In the genomic region with DNA sequence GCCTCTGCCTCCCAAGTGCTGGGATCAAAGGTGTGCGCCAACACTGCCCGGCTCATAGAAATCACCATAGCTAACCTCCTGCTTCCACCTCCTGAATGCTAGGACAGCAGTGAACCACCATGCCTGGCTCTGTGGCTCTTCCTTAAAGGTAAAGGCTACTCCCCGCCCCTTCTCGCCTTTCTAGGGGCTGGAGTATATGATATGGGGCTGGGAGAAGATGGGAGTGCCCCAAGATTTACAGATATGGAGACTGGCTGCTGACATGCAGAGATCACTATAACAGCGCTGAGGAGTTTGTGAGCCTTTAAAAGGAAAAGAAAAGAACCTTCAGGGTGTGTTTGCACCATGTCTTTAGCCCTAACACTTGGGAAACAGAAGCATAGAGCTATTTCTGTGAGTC, we compare ENCODE assay signal across 35 mouse cellular contexts. TPM values are rescaled to one million over a fixed set of nuclear protein-coding genes. Genes with fewer than 3 reads are reported as not detected.
DNase-seq lines count a peak whose midpoint lies in the region; ATAC-seq and TF ChIP-seq lines count a peak whose summit lies in the region.
"Had no signal": no experiment of that assay in that cellular context is flagged by ENCODE, and none has a peak within 500 bp of the region (broad histone marks: within the 10 kb centered on the region; RNA-seq: fewer than 3 reads in every experiment).

No protein-coding gene starts in this region.

- H3K9me3 ChIP-seq in liver, postnatal 0 days (ENCODE audit: low read length): no peaks in the 10 kb centered on the region
- H3K9me3 ChIP-seq in liver, embryonic 11.5 days (ENCODE audit: control insufficient read depth, low read length): no peaks in the 10 kb centered on the region
- H3K9me3 ChIP-seq in liver, embryonic 14.5 days (ENCODE audit: control insufficient read depth, low read length): no peaks in the 10 kb centered on the region
- H3K9me3 ChIP-seq: embryonic facial prominence, embryonic 10.5 days; embryonic facial prominence, embryonic 13.5 days; heart, embryonic 10.5 days; heart, embryonic 13.5 days had no signal

- H3K4me3 ChIP-seq in liver, postnatal 0 days (ENCODE audit: low read depth, low read length): no peak overlapping the region
- no peak overlapping the region for H3K4me3 ChIP-seq in liver, embryonic 11.5 days (ENCODE audit: low read depth, low read length)
- H3K4me3 ChIP-seq in liver, embryonic 14.5 days (ENCODE audit: insufficient read depth in 1 of 2, low read depth in 2 of 2, low read length in 2 of 2): no peak overlapping the region
- H3K4me3 ChIP-seq: embryonic facial prominence, embryonic 10.5 days; embryonic facial prominence, embryonic 13.5 days; gastrocnemius, adult 2 months; heart, adult 2 months; heart, embryonic 10.5 days; heart, embryonic 13.5 days had no signal

- no peak for TF ChIP-seq CTCF in liver, postnatal 0 days (IDR thresholded peaks at IDR 0.05; ENCODE audit: low read depth)
- TF ChIP-seq CTCF in liver, embryonic 14.5 days (IDR thresholded peaks at IDR 0.05; ENCODE audit: low read depth): no peak

- H3K36me3 ChIP-seq in liver, postnatal 0 days (replicated peaks; ENCODE audit: insufficient read depth, low read length): peaks cover 13% of the 10 kb centered on the region
- peaks cover 23% of the 10 kb centered on the region for H3K36me3 ChIP-seq in liver, embryonic 11.5 days (ENCODE audit: control insufficient read depth, insufficient read depth, low read length)
- no peaks in the 10 kb centered on the region for H3K36me3 ChIP-seq in liver, embryonic 14.5 days (replicated peaks; ENCODE audit: control insufficient read depth, insufficient read depth, low read depth)

- no peaks in the 10 kb centered on the region for H3K27me3 ChIP-seq in liver, postnatal 0 days (ENCODE audit: insufficient read depth, low read length)
- no peaks in the 10 kb centered on the region for H3K27me3 ChIP-seq in liver, embryonic 11.5 days (replicated peaks; ENCODE audit: control insufficient read depth, insufficient read depth, low read length)
- H3K27me3 ChIP-seq in liver, embryonic 14.5 days (ENCODE audit: control insufficient read depth, insufficient read depth, low read length): no peaks in the 10 kb centered on the region
- H3K27me3 ChIP-seq: embryonic facial prominence, embryonic 13.5 days; heart, embryonic 13.5 days had no signal

- H3K4me1 ChIP-seq in liver, postnatal 0 days (ENCODE audit: insufficient read depth): peaks cover 16% of the 10 kb centered on the region; the same call in 1 of the 2 replicates
- H3K4me1 ChIP-seq in liver, embryonic 11.5 days (replicated peaks; ENCODE audit: control insufficient read depth, insufficient read depth, low read length): peaks cover 7% of the 10 kb centered on the region; the same call in 1 of the 2 replicates
- H3K4me1 ChIP-seq in liver, embryonic 14.5 days (replicated peaks; ENCODE audit: control insufficient read depth in 2 of 2, insufficient read depth in 2 of 2, low read length in 1 of 2): peaks cover 0 to 10% of the 10 kb centered on the region in 2 experiments; a peak in 3 of 4 replicates

- H3K4me2 ChIP-seq in liver, postnatal 0 days (ENCODE audit: low read depth, low read length): no peak overlapping the region
- H3K4me2 ChIP-seq in liver, embryonic 11.5 days: no peak overlapping the region
- no peak overlapping the region for H3K4me2 ChIP-seq in liver, embryonic 14.5 days (ENCODE audit: low read depth)
- H3K4me2 ChIP-seq: embryonic facial prominence, embryonic 13.5 days; heart, embryonic 13.5 days; hindbrain, embryonic 14.5 days had no signal

- DNase-seq in liver: peak; percentile 26
- DNase-seq in liver, postnatal 0 days: no peak
- no peak for DNase-seq in liver, embryonic 11.5 days (ENCODE audit: low spot score)
- no peak for DNase-seq in liver, embryonic 14.5 days (ENCODE audit: low read depth in 3 of 3, low spot score in 3 of 3)
- no peak for DNase-seq in thymus, postnatal 14 days
- DNase-seq in thymus, postnatal 10 days (ENCODE audit: low spot score in 2 of 2): no peak
- no peak for DNase-seq in thymus, postnatal 25 days
- DNase-seq: adrenal gland, adult 8-10 months; adrenal gland, postnatal 25 days; cerebellum, adult 11 months; cerebellum, adult 2 months; cerebellum, adult 9-11 months; cerebellum, postnatal 25 days; embryo, embryonic 11 days; forebrain, postnatal 0 days; gastrocnemius, adult 2 months; gastrocnemius, postnatal 14 days; heart, adult 2 months; heart, postnatal 14 days; heart, postnatal 4 days had no signal

- ATAC-seq in liver, postnatal 0 days: no peak
- ATAC-seq in liver, embryonic 11.5 days (replicated peaks; ENCODE audit: low FRiP score): peak; percentile 40; the same call in 1 of the 2 replicates
- ATAC-seq in liver, embryonic 14.5 days (ENCODE audit: insufficient read depth): peak; percentile 44; the same call in 1 of the 2 replicates
- peak; percentile 58; the same call in 1 of the 2 replicates for ATAC-seq in megakaryocyte-erythroid progenitor cell, adult 5-6 weeks (replicated peaks; ENCODE audit: low FRiP score, low TSS enrichment, poor library complexity, severe bottlenecking)
- ATAC-seq: activated CD4-positive, CD25-positive, alpha-beta regulatory T cell, adult 4 months; forebrain, embryonic 14.5 days; forebrain, postnatal 0 days; hindbrain, postnatal 0 days had no signal

- WGBS in liver, postnatal 0 days (ENCODE audit: insufficient replicate concordance): 77% methylated on average over 5 of the region's 5 CpGs
- 82% methylated on average over 5 of the region's 5 CpGs for whole genome bisulfite sequencing in liver, embryonic 11.5 days
- 58% methylated on average over 5 of the region's 5 CpGs for WGBS in liver, embryonic 14.5 days (ENCODE audit: insufficient replicate concordance)

- no peak for TF ChIP-seq EP300 in liver, postnatal 0 days (IDR thresholded peaks at IDR 0.05; ENCODE audit: low read depth)
- no peak for TF ChIP-seq EP300 in liver, embryonic 14.5 days (IDR thresholded peaks at IDR 0.05; ENCODE audit: low read depth)

- no peak overlapping the region for H3K27ac ChIP-seq in liver, postnatal 0 days (ENCODE audit: low read depth)
- no peak overlapping the region for H3K27ac ChIP-seq in liver, embryonic 11.5 days (ENCODE audit: low read depth, low read length)
- H3K27ac ChIP-seq in liver, embryonic 14.5 days: no peak overlapping the region
- H3K27ac ChIP-seq: embryonic facial prominence, embryonic 10.5 days; embryonic facial prominence, embryonic 13.5 days; gastrocnemius, adult 2 months; heart, adult 2 months; heart, embryonic 10.5 days; heart, embryonic 13.5 days; hindbrain, embryonic 14.5 days; hindbrain, postnatal 0 days had no signal

- H3K9ac ChIP-seq in liver, postnatal 0 days (replicated peaks): no peak overlapping the region
- no peak overlapping the region for H3K9ac ChIP-seq in liver, embryonic 11.5 days (ENCODE audit: low read depth, low read length)
- H3K9ac ChIP-seq in liver, embryonic 14.5 days (replicated peaks): no peak overlapping the region
- H3K9ac ChIP-seq: embryonic facial prominence, embryonic 13.5 days; forebrain, postnatal 0 days; heart, embryonic 13.5 days; hindbrain, embryonic 14.5 days had no signal

RNA-seq across cellular contexts. Expression of gene Polr2i, which starts 9.5 kb away (rescaled TPM):
- polyA plus RNA-seq in liver, postnatal 0 days (2015; fragmentation: Nextera tagmentation; extraction: Ambion mirVana): 42.9 and 43.3 TPM in 2 replicates
- polyA plus RNA-seq in liver, embryonic 11.5 days (2014; fragmentation: Nextera tagmentation; extraction: Ambion mirVana): 109 and 129 TPM in 2 replicates
- 71.8 and 72.4 TPM in 2 replicates for polyA plus RNA-seq in liver, embryonic 14.5 days (2012; rRNA removed)
- 59.2 and 61.1 TPM in 2 replicates for polyA plus RNA-seq in liver, embryonic 14.5 days (2014; fragmentation: Nextera tagmentation; extraction: Ambion mirVana)
- total RNA-seq in megakaryocyte-erythroid progenitor cell, adult 5-6 weeks (2014; fragmentation: Nextera tagmentation): 91.3 and 106 TPM in 2 replicates
- 42.0 and 46.5 TPM in 2 replicates for total RNA-seq in megakaryocyte-erythroid progenitor cell, adult 5-6 weeks (2017)

RNA-seq across cellular contexts. Expression of gene Tbcb, which starts 9.9 kb away (rescaled TPM):
- polyA plus RNA-seq in liver, postnatal 0 days (2015; fragmentation: Nextera tagmentation; extraction: Ambion mirVana): 41.8 and 42.1 TPM in 2 replicates
- 124 and 126 TPM in 2 replicates for polyA plus RNA-seq in liver, embryonic 11.5 days (2014; fragmentation: Nextera tagmentation; extraction: Ambion mirVana)
- 13.1 and 24.4 TPM in 2 replicates for polyA plus RNA-seq in liver, embryonic 14.5 days (2012; rRNA removed)
- 44.8 and 47.1 TPM in 2 replicates for polyA plus RNA-seq in liver, embryonic 14.5 days (2014; fragmentation: Nextera tagmentation; extraction: Ambion mirVana)
- total RNA-seq in megakaryocyte-erythroid progenitor cell, adult 5-6 weeks (2014; fragmentation: Nextera tagmentation): 86.4 and 117 TPM in 2 replicates
- 26.2 and 49.4 TPM in 2 replicates for total RNA-seq in megakaryocyte-erythroid progenitor cell, adult 5-6 weeks (2017)

RNA-seq across cellular contexts. Expression of gene Ovol3, which starts 13.3 kb away (rescaled TPM):
- polyA plus RNA-seq in liver, postnatal 0 days (2015; fragmentation: Nextera tagmentation; extraction: Ambion mirVana): not detected in 2 replicates
- polyA plus RNA-seq in liver, embryonic 11.5 days (2014; fragmentation: Nextera tagmentation; extraction: Ambion mirVana): not detected in 2 replicates
- polyA plus RNA-seq in liver, embryonic 14.5 days (2012; rRNA removed): not detected in 2 replicates
- not detected in 2 replicates for polyA plus RNA-seq in liver, embryonic 14.5 days (2014; fragmentation: Nextera tagmentation; extraction: Ambion mirVana)
- total RNA-seq in megakaryocyte-erythroid progenitor cell, adult 5-6 weeks (2014; fragmentation: Nextera tagmentation): not detected in 2 replicates
- not detected in 2 replicates for total RNA-seq in megakaryocyte-erythroid progenitor cell, adult 5-6 weeks (2017)
- total RNA-seq: adrenal gland, adult 8-10 months; adrenal gland, postnatal 25 days; common myeloid progenitor, adult 5-6 weeks; ES-E14; forebrain, postnatal 0 days; gastrocnemius, adult 2 months; heart, adult 2 months; heart, postnatal 14 days; heart, postnatal 4 days; hindbrain, postnatal 0 days had no signal
- polyA plus RNA-seq: activated CD4-positive, CD25-positive, alpha-beta regulatory T cell, adult 4 months; cerebellum, adult 2 months; embryonic facial prominence, embryonic 10.5 days; forebrain, embryonic 11.5 days; forebrain, embryonic 14.5 days; forebrain, postnatal 0 days; frontal cortex, adult 2 months; gonadal fat pad, adult 2 months; heart, adult 2 months; heart, embryonic 10.5 days; heart, embryonic 13.5 days; hindbrain, embryonic 11.5 days; hindbrain, embryonic 14.5 days; hindbrain, postnatal 0 days had no signal

RNA-seq across cellular contexts. Expression of gene Capns1, which starts 23.6 kb away (rescaled TPM):
- 30.2 and 30.6 TPM in 2 replicates for polyA plus RNA-seq in liver, postnatal 0 days (2015; fragmentation: Nextera tagmentation; extraction: Ambion mirVana)
- 45.1 and 54.9 TPM in 2 replicates for polyA plus RNA-seq in liver, embryonic 11.5 days (2014; fragmentation: Nextera tagmentation; extraction: Ambion mirVana)
- 122 and 167 TPM in 2 replicates for polyA plus RNA-seq in liver, embryonic 14.5 days (2012; rRNA removed)
- polyA plus RNA-seq in liver, embryonic 14.5 days (2014; fragmentation: Nextera tagmentation; extraction: Ambion mirVana): 29.3 and 31.2 TPM in 2 replicates
- 148 and 186 TPM in 2 replicates for total RNA-seq in megakaryocyte-erythroid progenitor cell, adult 5-6 weeks (2014; fragmentation: Nextera tagmentation)
- total RNA-seq in megakaryocyte-erythroid progenitor cell, adult 5-6 weeks (2017): 123 and 126 TPM in 2 replicates

RNA-seq across cellular contexts. Expression of gene Cox7a1, which starts 38.3 kb away (rescaled TPM):
- polyA plus RNA-seq in liver, postnatal 0 days (2015; fragmentation: Nextera tagmentation; extraction: Ambion mirVana): 7.0 and 15.1 TPM in 2 replicates
- 4.7 and 5.1 TPM in 2 replicates for polyA plus RNA-seq in liver, embryonic 11.5 days (2014; fragmentation: Nextera tagmentation; extraction: Ambion mirVana)
- polyA plus RNA-seq in liver, embryonic 14.5 days (2012; rRNA removed): 3.5 TPM in 2 replicates
- polyA plus RNA-seq in liver, embryonic 14.5 days (2014; fragmentation: Nextera tagmentation; extraction: Ambion mirVana): 5.5 and 7.0 TPM in 2 replicates
- 6.0 TPM in 1 of 2 replicates, not detected in the other for total RNA-seq in megakaryocyte-erythroid progenitor cell, adult 5-6 weeks (2014; fragmentation: Nextera tagmentation)
- total RNA-seq in megakaryocyte-erythroid progenitor cell, adult 5-6 weeks (2017): not detected in 2 replicates
- total RNA-seq: common myeloid progenitor, adult 5-6 weeks; hindbrain, postnatal 0 days had no signal
